Mouse (Mus musculus): ENCODE measurements around the gene Ccdc85b. TPM values are rescaled to one million over a fixed set of nuclear protein-coding genes. Genes with fewer than 3 reads are reported as not detected.
A peak's percentile ranks its signal among the peaks of the same experiment; 100 is the strongest.

The Ccdc85b gene
- polyA plus RNA-seq, 1 experiment from 2014 or later = 4.8 TPM

DNA sequence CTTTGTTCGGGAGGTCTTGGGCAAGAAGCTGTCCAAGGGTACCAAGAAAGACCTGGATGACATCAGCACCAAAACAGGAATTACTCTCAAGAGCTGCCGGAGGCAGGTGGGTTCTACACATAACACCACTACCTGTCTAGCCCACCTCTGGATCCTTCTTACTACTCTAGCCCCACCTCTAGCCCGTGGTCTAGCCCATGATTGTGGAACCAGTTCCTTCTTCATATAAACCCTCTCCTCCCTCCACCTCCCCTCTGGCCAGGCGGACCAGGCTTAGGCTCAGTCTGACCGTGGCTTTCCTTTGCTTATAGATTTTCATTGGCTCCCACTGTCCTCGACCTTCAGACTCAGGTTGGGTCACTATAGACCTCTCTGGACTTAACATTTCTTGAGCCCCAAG, 3.7 kb upstream of the Ccdc85b start:
- 0 out of 2 replicates have a peak, but pooled peaks cover 5% of the 10 kb centered on the region for H3K27me3 ChIP-seq (replicated peaks)
- 0 out of 2 replicates have a peak overlapping the region, but pooled peaks have one; percentile 2 for H3K27ac ChIP-seq
- H3K36me3 ChIP-seq = peaks cover 41% of the 10 kb centered on the region
- peaks cover 34% of the 10 kb centered on the region for H3K4me1 ChIP-seq
- H3K4me3 ChIP-seq = peak overlapping the region; percentile 81
- 74% methylated on average over 6 of the region's 6 CpGs for WGBS (ENCODE audit: insufficient replicate concordance)
- peak overlapping the region; percentile 82; the same call in 1 of the 2 replicates for H3K9ac ChIP-seq
- H3K4me2 ChIP-seq = peak overlapping the region; percentile 90
- no peak for ATAC-seq
- no peaks in the 10 kb centered on the region for H3K9me3 ChIP-seq (replicated peaks)

DNA sequence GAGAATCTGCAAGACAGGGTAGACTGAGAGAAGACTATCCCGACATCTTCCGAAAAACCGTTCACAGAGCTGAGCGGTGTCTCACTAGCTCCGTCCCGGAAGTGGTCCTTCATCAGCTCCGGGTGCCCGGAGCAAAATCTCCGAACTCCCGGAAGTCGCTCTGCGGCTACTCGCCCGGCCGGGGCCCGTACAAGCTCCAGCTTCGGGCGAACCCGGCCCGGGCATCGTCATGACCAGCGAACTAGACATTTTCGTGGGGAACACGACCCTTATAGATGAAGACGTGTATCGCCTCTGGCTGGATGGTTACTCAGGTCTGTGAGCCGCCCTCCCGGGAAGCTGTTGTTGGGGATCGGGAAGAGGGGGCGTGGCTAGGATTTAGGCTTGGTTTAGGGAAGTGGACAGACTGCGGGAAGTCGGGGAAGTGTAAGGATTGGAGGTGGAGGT, 2.8 kb upstream of the Ccdc85b start, which contains the start of gene Fibp:
TSS of gene Fibp (plus strand) at position 151 of the 447 bp plus-strand sequence.
- peak; percentile 66 for ATAC-seq

DNA sequence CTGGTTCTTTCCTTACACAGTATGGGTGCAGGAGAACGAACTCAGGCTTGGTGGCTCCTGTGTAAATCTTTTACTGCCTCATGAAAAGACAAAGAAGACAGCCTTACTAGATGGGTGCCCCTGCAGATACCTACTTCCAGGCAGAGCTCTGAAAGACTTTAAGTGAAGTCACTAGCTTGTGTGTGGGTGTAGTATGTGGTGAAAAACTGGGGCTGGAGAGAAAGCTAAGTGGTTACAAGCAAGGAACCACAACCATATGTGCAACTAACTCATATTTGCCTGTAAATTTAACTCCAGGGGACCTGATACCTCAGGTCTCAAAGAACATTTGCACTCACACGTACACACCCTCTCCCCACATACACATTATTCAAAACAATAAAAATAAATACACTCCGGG, 2.2 kb upstream of the Ccdc85b start:
- WGBS (ENCODE audit: insufficient replicate concordance) = 26% methylated on average over 3 of the region's 3 CpGs
- peak overlapping the region; percentile 81 for H3K4me3 ChIP-seq
- H3K9me3 ChIP-seq (replicated peaks) = no peaks in the 10 kb centered on the region
- H3K4me1 ChIP-seq = peaks cover 49% of the 10 kb centered on the region
- H3K36me3 ChIP-seq = peaks cover 32% of the 10 kb centered on the region
- H3K4me2 ChIP-seq = peak overlapping the region; percentile 90
- H3K9ac ChIP-seq = peak overlapping the region; percentile 82
- H3K27me3 ChIP-seq (replicated peaks) = 0 out of 2 replicates have a peak, but pooled peaks cover 5% of the 10 kb centered on the region
- peak overlapping the region; percentile 68; the same call in 1 of the 2 replicates for H3K27ac ChIP-seq
- ATAC-seq = no peak

More for the DNA sequence above, 2.8 kb upstream of the Ccdc85b start, which contains the start of gene Fibp:
- peaks cover 34% of the 10 kb centered on the region for H3K36me3 ChIP-seq
- under 1% methylated on average over 32 of the region's 32 CpGs for WGBS (ENCODE audit: insufficient replicate concordance)
- peaks cover 43% of the 10 kb centered on the region for H3K4me1 ChIP-seq
- H3K9me3 ChIP-seq (replicated peaks) = no peaks in the 10 kb centered on the region
- 0 out of 2 replicates have a peak, but pooled peaks cover 5% of the 10 kb centered on the region for H3K27me3 ChIP-seq (replicated peaks)
- H3K9ac ChIP-seq = peak within 1 kb of the TSS; percentile 82
- H3K27ac ChIP-seq = peak within 1 kb of the TSS; percentile 68
- peak within 1 kb of the TSS; percentile 90 for H3K4me2 ChIP-seq
- H3K4me3 ChIP-seq = peak within 1 kb of the TSS; percentile 81

DNA sequence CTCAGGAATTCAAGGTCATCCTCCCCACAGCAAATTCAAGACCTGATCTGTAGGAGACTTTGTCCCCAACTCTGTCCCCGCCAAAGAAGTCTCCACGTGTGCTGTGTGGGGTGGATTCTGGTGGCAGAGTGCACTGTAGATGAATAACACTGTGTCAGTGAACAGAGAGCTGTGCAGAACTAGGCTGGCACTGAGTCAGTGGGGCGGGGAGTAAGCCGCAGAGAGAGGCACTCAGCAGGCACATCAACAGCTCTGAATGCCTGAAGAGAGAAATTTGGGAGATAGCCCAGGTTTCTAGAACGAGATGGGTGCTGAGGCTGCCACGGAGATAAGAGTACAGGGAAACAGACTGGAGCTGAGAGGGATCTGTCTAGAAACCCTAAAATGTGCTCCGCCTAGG, 1.3 kb upstream of the Ccdc85b start:
- H3K27ac ChIP-seq = no peak overlapping the region
- no peak overlapping the region for H3K4me2 ChIP-seq
- H3K4me3 ChIP-seq = no peak overlapping the region
- no peak for ATAC-seq
- 0 out of 2 replicates have a peak, but pooled peaks cover 5% of the 10 kb centered on the region for H3K27me3 ChIP-seq (replicated peaks)
- H3K36me3 ChIP-seq = peaks cover 32% of the 10 kb centered on the region
- peaks cover 51% of the 10 kb centered on the region for H3K4me1 ChIP-seq
- no peak overlapping the region for H3K9ac ChIP-seq
- no peaks in the 10 kb centered on the region for H3K9me3 ChIP-seq (replicated peaks)
- WGBS (ENCODE audit: insufficient replicate concordance) = 54% methylated on average over 7 of the region's 7 CpGs

- ATAC-seq = peak; percentile 88
- H3K27ac ChIP-seq = peak overlapping the region; percentile 61
- H3K9ac ChIP-seq = peak overlapping the region; percentile 73
- 1% methylated on average over 70 of the region's 70 CpGs for WGBS (ENCODE audit: insufficient replicate concordance)
- peak overlapping the region; percentile 69 for H3K4me3 ChIP-seq
- peak overlapping the region; percentile 87 for H3K4me2 ChIP-seq
- H3K36me3 ChIP-seq = peaks cover 19% of the 10 kb centered on the region
- peaks cover 51% of the 10 kb centered on the region for H3K4me1 ChIP-seq
- 0 out of 2 replicates have a peak, but pooled peaks cover 5% of the 10 kb centered on the region for H3K27me3 ChIP-seq (replicated peaks)
- H3K9me3 ChIP-seq (replicated peaks) = no peaks in the 10 kb centered on the region
Measured at GRCm38 (mm10) chr19:5456922-5457745, 560 bp downstream of the Ccdc85b start.

- H3K27ac ChIP-seq = peak overlapping the region; percentile 54
- H3K4me3 ChIP-seq = peak overlapping the region; percentile 69
- no peaks in the 10 kb centered on the region for H3K9me3 ChIP-seq (replicated peaks)
- H3K4me1 ChIP-seq = peaks cover 48% of the 10 kb centered on the region
- no peak for ATAC-seq
- H3K4me2 ChIP-seq = peak overlapping the region; percentile 87
- peaks cover 9% of the 10 kb centered on the region for H3K27me3 ChIP-seq (replicated peaks)
- peaks cover 19% of the 10 kb centered on the region for H3K36me3 ChIP-seq
- H3K9ac ChIP-seq = peak overlapping the region; percentile 73
- WGBS (ENCODE audit: insufficient replicate concordance) = 5% methylated on average over 26 of the region's 26 CpGs
Measured at GRCm38 (mm10) chr19:5456241-5456921, 1.3 kb downstream of the Ccdc85b start.

DNA sequence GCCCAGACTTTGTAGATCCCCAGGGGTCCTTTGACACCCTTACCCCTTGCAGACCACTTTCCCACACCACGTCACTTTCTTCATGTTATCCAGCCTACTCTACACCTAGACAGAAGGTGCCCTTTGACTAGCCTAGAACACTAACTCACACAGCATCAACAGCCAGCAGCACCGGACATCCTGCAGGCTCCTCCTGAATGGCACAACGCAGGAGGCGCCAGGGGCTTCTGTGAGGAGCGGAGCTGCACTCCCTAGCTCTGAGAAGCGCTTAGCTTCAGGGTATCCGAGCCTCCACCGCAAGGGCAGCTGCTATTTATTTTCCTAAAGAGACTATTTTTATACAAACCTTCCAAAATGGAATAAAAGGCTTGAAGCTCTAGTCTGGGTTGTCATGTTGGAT, 2.1 kb downstream of the Ccdc85b start:
- peak overlapping the region; percentile 73; the same call in 1 of the 2 replicates for H3K9ac ChIP-seq
- H3K9me3 ChIP-seq (replicated peaks) = no peaks in the 10 kb centered on the region
- H3K36me3 ChIP-seq = peaks cover 19% of the 10 kb centered on the region
- peak overlapping the region; percentile 69 for H3K4me3 ChIP-seq
- no peak for ATAC-seq
- peak overlapping the region; percentile 87 for H3K4me2 ChIP-seq
- H3K4me1 ChIP-seq = peaks cover 42% of the 10 kb centered on the region
- 68% methylated on average over 8 of the region's 8 CpGs for WGBS (ENCODE audit: insufficient replicate concordance)
- H3K27me3 ChIP-seq (replicated peaks) = peaks cover 17% of the 10 kb centered on the region
- H3K27ac ChIP-seq = no peak overlapping the region

DNA sequence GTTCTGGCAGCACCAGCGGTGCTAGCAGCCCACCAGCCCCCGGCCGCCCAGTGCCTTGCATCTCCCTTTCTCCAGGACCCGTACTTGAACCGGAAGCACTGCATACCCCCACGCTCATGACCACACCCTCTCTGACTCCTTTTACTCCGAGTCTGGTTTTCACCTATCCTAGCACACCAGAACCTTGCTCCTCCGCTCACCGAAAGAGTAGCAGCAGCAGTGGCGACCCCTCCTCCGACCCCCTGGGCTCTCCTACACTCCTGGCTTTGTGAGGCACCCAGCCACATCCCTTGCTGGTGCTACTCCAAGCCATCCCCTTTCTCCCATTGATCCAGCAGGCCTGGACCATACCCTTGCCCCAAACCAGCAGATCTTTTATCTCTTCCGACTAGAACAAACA, 2.7 kb downstream of the Ccdc85b start:
- no peak for ATAC-seq
- H3K9me3 ChIP-seq (replicated peaks) = no peaks in the 10 kb centered on the region
- H3K27me3 ChIP-seq (replicated peaks) = peaks cover 22% of the 10 kb centered on the region
- H3K4me1 ChIP-seq = peaks cover 39% of the 10 kb centered on the region
- no peak overlapping the region for H3K9ac ChIP-seq
- H3K27ac ChIP-seq = no peak overlapping the region
- WGBS (ENCODE audit: insufficient replicate concordance) = 70% methylated on average over 12 of the region's 12 CpGs
- H3K4me2 ChIP-seq = peak overlapping the region; percentile 87
- H3K36me3 ChIP-seq = peaks cover 19% of the 10 kb centered on the region
- H3K4me3 ChIP-seq = no peak overlapping the region

- peaks cover 50% of the 10 kb centered on the region for H3K27me3 ChIP-seq (replicated peaks)
- 55% methylated on average over 6 of the region's 6 CpGs for WGBS (ENCODE audit: insufficient replicate concordance)
Measured at GRCm38 (mm10) chr19:5451766-5452165, 5.9 kb downstream of the Ccdc85b start.

DNA sequence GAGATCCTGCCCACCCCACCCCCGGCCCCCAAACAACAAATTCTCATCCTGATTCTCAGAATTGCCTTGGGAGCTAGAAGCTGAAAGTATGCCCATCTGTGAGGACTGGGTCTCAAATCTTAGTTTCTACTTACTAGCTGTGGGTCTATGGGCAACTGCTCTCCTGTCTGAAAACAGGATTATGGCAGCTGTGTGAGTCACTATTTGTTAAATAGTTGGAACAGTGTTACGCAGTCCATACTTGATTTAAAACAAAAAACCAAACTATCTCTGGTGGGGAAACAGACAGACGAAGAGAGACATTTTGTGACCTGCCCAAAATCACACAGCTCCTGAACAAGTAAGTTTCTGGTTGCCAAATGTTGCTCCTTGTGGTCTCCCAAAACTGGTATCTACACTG, 8.0 kb downstream of the Ccdc85b start:
- Histone ChIP-seq H3K27ac (no peak overlapping the region), H3K27me3 (replicated peaks) (peaks cover 71% of the 10 kb centered on the region), H3K36me3 (peaks cover 11% of the 10 kb centered on the region), H3K4me1 (peaks cover 23% of the 10 kb centered on the region), H3K4me3 (no peak overlapping the region), H3K4me2 (no peak overlapping the region), H3K9ac (no peak overlapping the region), H3K9me3 (replicated peaks) (no peaks in the 10 kb centered on the region)
- WGBS (ENCODE audit: insufficient replicate concordance) = 59% methylated on average over 3 of the region's 3 CpGs
- no peak for ATAC-seq

More at GRCm38 (mm10) chr19:5451766-5452165, 5.9 kb downstream of the Ccdc85b start:
- Histone ChIP-seq H3K36me3 (peaks cover 19% of the 10 kb centered on the region), H3K9me3 (replicated peaks) (no peaks in the 10 kb centered on the region), H3K4me3 (no peak overlapping the region), H3K27ac (no peak overlapping the region), H3K4me2 (no peak overlapping the region), H3K9ac (no peak overlapping the region), H3K4me1 (peaks cover 43% of the 10 kb centered on the region)
- no peak for ATAC-seq

DNA sequence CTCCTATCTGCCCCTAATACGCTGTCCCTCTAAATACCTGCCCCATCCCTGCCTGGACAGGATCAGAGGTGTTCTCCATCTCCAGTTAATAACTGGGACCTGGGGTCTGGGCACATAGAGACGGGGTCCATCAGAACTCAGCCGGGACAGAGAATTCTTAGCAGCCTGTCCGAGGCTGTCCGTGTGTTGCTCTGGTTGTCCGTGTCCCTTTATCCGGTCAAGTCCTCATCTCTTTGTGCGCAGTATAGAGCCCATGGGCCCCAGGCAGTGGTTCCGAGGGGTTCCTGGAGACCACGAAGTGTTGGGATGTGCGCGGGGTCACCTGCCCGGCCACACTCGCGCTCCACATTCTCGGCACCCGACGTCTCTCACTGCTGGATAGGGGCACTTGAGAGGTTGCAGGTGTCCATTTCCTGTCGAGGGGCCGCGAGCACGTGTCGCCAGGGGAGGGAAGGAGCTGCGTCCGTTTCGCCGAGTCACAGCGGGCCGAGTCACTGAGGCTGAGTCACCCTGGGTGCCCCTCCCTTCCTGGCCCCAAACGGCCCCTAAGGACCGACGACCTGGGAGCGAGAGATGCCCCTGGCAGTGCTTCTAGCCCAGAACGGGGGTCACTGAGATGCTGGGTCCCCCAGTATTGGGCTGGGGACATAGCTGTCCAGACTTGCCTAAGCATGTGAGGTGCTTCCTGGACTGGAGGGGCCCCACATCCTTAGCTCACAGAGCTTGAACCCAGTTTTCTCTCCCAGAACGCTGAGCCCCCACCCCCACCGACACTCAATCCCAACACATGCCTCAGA, 9.1 kb downstream of the Ccdc85b start:
- Histone ChIP-seq H3K9ac (peak overlapping the region; percentile 56), H3K9me3 (replicated peaks) (no peaks in the 10 kb centered on the region), H3K27me3 (replicated peaks) (peaks cover 82% of the 10 kb centered on the region), H3K4me1 (peaks cover 23% of the 10 kb centered on the region), H3K27ac (no peak overlapping the region), H3K36me3 (peaks cover under 1% of the 10 kb centered on the region; the same call in 1 of the 2 replicates), H3K4me2 (peak overlapping the region; percentile 90), H3K4me3 (peak overlapping the region; percentile 59)
- 6% methylated on average over 36 of the region's 36 CpGs for WGBS (ENCODE audit: insufficient replicate concordance)
- ATAC-seq = peak; percentile 79
